Mouse (Mus musculus): ENCODE measurements around the gene Arhgap4. TPM values are rescaled to one million over a fixed set of nuclear protein-coding genes. Genes with fewer than 3 reads are reported as not detected.

The Arhgap4 gene
- total RNA-seq, 1 experiment from 2014 or later: 5.0 TPM

Other genes with a start within 250 kb of the Arhgap4 start
- 38.8 and 42.2 TPM in 2 replicates for gene Slc6a8, start 248.7 kb downstream of the Arhgap4 start, total RNA-seq (2021)
- 208 and 230 TPM in 2 replicates for gene Bcap31, start 205.7 kb downstream of the Arhgap4 start, total RNA-seq (2021)
- 28.3 and 30.6 TPM in 2 replicates for gene Abcd1, start 205.3 kb downstream of the Arhgap4 start, total RNA-seq (2021)
- gene Plxnb3, start 164.8 kb downstream of the Arhgap4 start, total RNA-seq (2021): 0.96 and 1.3 TPM in 2 replicates
- 0.82 and 2.6 TPM in 2 replicates for gene Srpk3, start 147.5 kb downstream of the Arhgap4 start, total RNA-seq (2021)
- 739 and 769 TPM in 2 replicates for gene Idh3g, start 135.0 kb downstream of the Arhgap4 start, total RNA-seq (2021)
- gene Ssr4, start 134.8 kb downstream of the Arhgap4 start, total RNA-seq (2021): 148 and 176 TPM in 2 replicates
- gene Pdzd4, start 96.9 kb downstream of the Arhgap4 start, total RNA-seq (2021): 4.4 and 4.5 TPM in 2 replicates
- not detected in 2 replicates for gene Avpr2, start 29.8 kb downstream of the Arhgap4 start, total RNA-seq (2021)
- gene L1cam, start 25.8 kb downstream of the Arhgap4 start, total RNA-seq (2021): 9.3 and 16.0 TPM in 2 replicates
- gene Naa10, start 74 bp upstream of the Arhgap4 start, total RNA-seq (2021): 86.3 and 103 TPM in 2 replicates
- 14.2 and 17.8 TPM in 2 replicates for gene Renbp, start 9.0 kb upstream of the Arhgap4 start, total RNA-seq (2021)
- 57.2 and 57.5 TPM in 2 replicates for gene Hcfc1, start 44.5 kb upstream of the Arhgap4 start, total RNA-seq (2021)
- gene Irak1, start 102.0 kb upstream of the Arhgap4 start, total RNA-seq (2021): 101 and 105 TPM in 2 replicates
- gene Opn1mw, start 205.6 kb upstream of the Arhgap4 start, total RNA-seq (2021): not detected in 2 replicates
- gene Mecp2, start 213.5 kb upstream of the Arhgap4 start, total RNA-seq (2021): 31.6 and 36.4 TPM in 2 replicates
- gene Tex28, start 246.0 kb upstream of the Arhgap4 start, total RNA-seq (2021): not detected in 2 replicates

All from adrenal gland, postnatal 14 days (tissue).